Mouse (Mus musculus): Measurements from ENCODE around the gene Mfsd4b1. TPM values are rescaled to one million over a fixed set of nuclear protein-coding genes. Genes with fewer than 3 reads are reported as not detected.

The Mfsd4b1 gene
- polyA plus RNA-seq, 1 experiment from 2014 or later, result not detected

GRCm38 (mm10) chr10:39974982-39975381 is 50.1 kb downstream of the Mfsd4b1 start:
- ATAC-seq (ENCODE audit: insufficient number of reproducible peaks, insufficient read depth, low FRiP score, low read depth), result no peak

GRCm38 (mm10) chr10:39967512-39967911 is 57.6 kb downstream of the Mfsd4b1 start:
- Histone ChIP-seq H3K9me3 (ENCODE audit: control insufficient read depth, low read depth, low read length) (no peaks in the 10 kb centered on the region), H3K27me3 (ENCODE audit: control insufficient read depth, insufficient read depth, low read length) (no peaks in the 10 kb centered on the region), H3K36me3 (ENCODE audit: control insufficient read depth, insufficient read depth, low read length) (no peaks in the 10 kb centered on the region), H3K4me3 (ENCODE audit: low read depth, low read length) (no peak overlapping the region), H3K27ac (ENCODE audit: low read length) (no peak overlapping the region), H3K4me1 (ENCODE audit: control insufficient read depth, insufficient read depth, low read length) (no peaks in the 10 kb centered on the region), H3K4me2 (replicated peaks; ENCODE audit: low read depth, low read length) (no peak overlapping the region), H3K9ac (replicated peaks; ENCODE audit: low read depth, low read length) (no peak overlapping the region)
- ATAC-seq (ENCODE audit: insufficient number of reproducible peaks, insufficient read depth, low FRiP score, low read depth), result no peak
- WGBS, result 84% methylated on average over 3 of the region's 3 CpGs

More at GRCm38 (mm10) chr10:39974982-39975381, 50.1 kb downstream of the Mfsd4b1 start:
- peaks cover 4% of the 10 kb centered on the region; the same call in 1 of the 2 replicates for H3K9me3 ChIP-seq (ENCODE audit: control insufficient read depth, low read depth, low read length)
- H3K27me3 ChIP-seq (ENCODE audit: control insufficient read depth, insufficient read depth, low read length), result no peaks in the 10 kb centered on the region
- no peak overlapping the region for H3K4me2 ChIP-seq (replicated peaks; ENCODE audit: low read depth, low read length)
- no peaks in the 10 kb centered on the region for H3K36me3 ChIP-seq (ENCODE audit: control insufficient read depth, insufficient read depth, low read length)
- WGBS, result 66% methylated on average over 11 of the region's 11 CpGs
- no peak overlapping the region for H3K4me3 ChIP-seq (ENCODE audit: low read depth, low read length)
- no peak overlapping the region for H3K9ac ChIP-seq (replicated peaks; ENCODE audit: low read depth, low read length)
- H3K4me1 ChIP-seq (ENCODE audit: control insufficient read depth, insufficient read depth, low read length), result no peaks in the 10 kb centered on the region
- H3K27ac ChIP-seq (ENCODE audit: low read length), result no peak overlapping the region

- Histone ChIP-seq H3K27ac (ENCODE audit: low read length) (no peak overlapping the region), H3K27me3 (ENCODE audit: control insufficient read depth, insufficient read depth, low read length) (no peaks in the 10 kb centered on the region), H3K36me3 (ENCODE audit: control insufficient read depth, insufficient read depth, low read length) (no peaks in the 10 kb centered on the region), H3K4me3 (ENCODE audit: low read depth, low read length) (no peak overlapping the region), H3K4me2 (replicated peaks; ENCODE audit: low read depth, low read length) (no peak overlapping the region), H3K4me1 (ENCODE audit: control insufficient read depth, insufficient read depth, low read length) (no peaks in the 10 kb centered on the region), H3K9me3 (ENCODE audit: control insufficient read depth, low read depth, low read length) (no peaks in the 10 kb centered on the region), H3K9ac (replicated peaks; ENCODE audit: low read depth, low read length) (no peak overlapping the region)
- 44% methylated on average over 1 of the region's 1 CpGs for WGBS
- ATAC-seq (ENCODE audit: insufficient number of reproducible peaks, insufficient read depth, low FRiP score, low read depth), result no peak
These were observed 63.2 kb downstream of the Mfsd4b1 start for GRCm38 (mm10) chr10:39961906-39962305.

GRCm38 (mm10) chr10:39960441-39960822 is 64.6 kb downstream of the Mfsd4b1 start:
- WGBS, result 43% methylated on average over 11 of the region's 11 CpGs
- ATAC-seq (ENCODE audit: insufficient number of reproducible peaks, insufficient read depth, low FRiP score, low read depth), result peak; percentile 43
- Histone ChIP-seq H3K9ac (replicated peaks; ENCODE audit: low read depth, low read length) (no peak overlapping the region), H3K27ac (ENCODE audit: low read length) (no peak overlapping the region), H3K36me3 (ENCODE audit: control insufficient read depth, insufficient read depth, low read length) (no peaks in the 10 kb centered on the region), H3K27me3 (ENCODE audit: control insufficient read depth, insufficient read depth, low read length) (no peaks in the 10 kb centered on the region), H3K4me1 (ENCODE audit: control insufficient read depth, insufficient read depth, low read length) (no peaks in the 10 kb centered on the region), H3K4me3 (ENCODE audit: low read depth, low read length) (peak overlapping the region; percentile 44; the same call in 1 of the 2 replicates), H3K9me3 (ENCODE audit: control insufficient read depth, low read depth, low read length) (no peaks in the 10 kb centered on the region), H3K4me2 (replicated peaks; ENCODE audit: low read depth, low read length) (peak overlapping the region; percentile 81)

- no peaks in the 10 kb centered on the region for H3K9me3 ChIP-seq (ENCODE audit: control insufficient read depth, low read depth, low read length)
- H3K36me3 ChIP-seq (ENCODE audit: control insufficient read depth, insufficient read depth, low read length), result no peaks in the 10 kb centered on the region
- H3K4me1 ChIP-seq (ENCODE audit: control insufficient read depth, insufficient read depth, low read length), result no peaks in the 10 kb centered on the region
- peak; percentile 99 for ATAC-seq (ENCODE audit: insufficient number of reproducible peaks, insufficient read depth, low FRiP score, low read depth)
- peak within 1 kb of the TSS; percentile 44 for H3K4me3 ChIP-seq (ENCODE audit: low read depth, low read length)
- H3K27me3 ChIP-seq (ENCODE audit: control insufficient read depth, insufficient read depth, low read length), result no peaks in the 10 kb centered on the region
- H3K9ac ChIP-seq (replicated peaks; ENCODE audit: low read depth, low read length), result peak within 1 kb of the TSS; percentile 43; the same call in 1 of the 2 replicates
- H3K4me2 ChIP-seq (replicated peaks; ENCODE audit: low read depth, low read length), result peak within 1 kb of the TSS; percentile 81
- no peak within 1 kb of the TSS for H3K27ac ChIP-seq (ENCODE audit: low read length)
- under 1% methylated on average over 38 of the region's 38 CpGs for WGBS
These were observed 65.2 kb downstream of the Mfsd4b1 start, which contains the start of gene Mfsd4b3 for GRCm38 (mm10) chr10:39959761-39960440. Mfsd4b3 (minus strand) TSS chr10:39960153.

- no peak for ATAC-seq (ENCODE audit: insufficient number of reproducible peaks, insufficient read depth, low FRiP score, low read depth)
- no peak overlapping the region for H3K4me2 ChIP-seq (replicated peaks; ENCODE audit: low read depth, low read length)
- no peak overlapping the region for H3K4me3 ChIP-seq (ENCODE audit: low read depth, low read length)
- H3K9ac ChIP-seq (replicated peaks; ENCODE audit: low read depth, low read length), result no peak overlapping the region
- H3K27ac ChIP-seq (ENCODE audit: low read length), result no peak overlapping the region
- H3K36me3 ChIP-seq (ENCODE audit: control insufficient read depth, insufficient read depth, low read length), result no peaks in the 10 kb centered on the region
- 67% methylated on average over 4 of the region's 4 CpGs for WGBS
- no peaks in the 10 kb centered on the region for H3K4me1 ChIP-seq (ENCODE audit: control insufficient read depth, insufficient read depth, low read length)
- no peaks in the 10 kb centered on the region for H3K9me3 ChIP-seq (ENCODE audit: control insufficient read depth, low read depth, low read length)
- H3K27me3 ChIP-seq (ENCODE audit: control insufficient read depth, insufficient read depth, low read length), result no peaks in the 10 kb centered on the region
These were observed 66.8 kb downstream of the Mfsd4b1 start for GRCm38 (mm10) chr10:39958266-39958665.

GRCm38 (mm10) chr10:39956340-39956878 is 68.7 kb downstream of the Mfsd4b1 start:
- Histone ChIP-seq H3K4me2 (replicated peaks; ENCODE audit: low read depth, low read length) (no peak overlapping the region), H3K9me3 (ENCODE audit: control insufficient read depth, low read depth, low read length) (no peaks in the 10 kb centered on the region), H3K4me3 (ENCODE audit: low read depth, low read length) (no peak overlapping the region), H3K4me1 (ENCODE audit: control insufficient read depth, insufficient read depth, low read length) (no peaks in the 10 kb centered on the region), H3K36me3 (ENCODE audit: control insufficient read depth, insufficient read depth, low read length) (no peaks in the 10 kb centered on the region), H3K27ac (ENCODE audit: low read length) (no peak overlapping the region), H3K27me3 (ENCODE audit: control insufficient read depth, insufficient read depth, low read length) (no peaks in the 10 kb centered on the region), H3K9ac (replicated peaks; ENCODE audit: low read depth, low read length) (no peak overlapping the region)
- 63% methylated on average over 2 of the region's 2 CpGs for whole genome bisulfite sequencing
- no peak for ATAC-seq (ENCODE audit: insufficient number of reproducible peaks, insufficient read depth, low FRiP score, low read depth)

GRCm38 (mm10) chr10:39955163-39955562 is 69.9 kb downstream of the Mfsd4b1 start:
- no peaks in the 10 kb centered on the region for H3K4me1 ChIP-seq (ENCODE audit: control insufficient read depth, insufficient read depth, low read length)
- H3K27me3 ChIP-seq (ENCODE audit: control insufficient read depth, insufficient read depth, low read length), result no peaks in the 10 kb centered on the region
- H3K9ac ChIP-seq (replicated peaks; ENCODE audit: low read depth, low read length), result no peak overlapping the region
- 82% methylated on average over 2 of the region's 2 CpGs for WGBS
- no peak for ATAC-seq (ENCODE audit: insufficient number of reproducible peaks, insufficient read depth, low FRiP score, low read depth)
- no peaks in the 10 kb centered on the region for H3K36me3 ChIP-seq (ENCODE audit: control insufficient read depth, insufficient read depth, low read length)
- H3K4me2 ChIP-seq (replicated peaks; ENCODE audit: low read depth, low read length), result no peak overlapping the region
- no peaks in the 10 kb centered on the region for H3K9me3 ChIP-seq (ENCODE audit: control insufficient read depth, low read depth, low read length)
- H3K27ac ChIP-seq (ENCODE audit: low read length), result no peak overlapping the region
- H3K4me3 ChIP-seq (ENCODE audit: low read depth, low read length), result no peak overlapping the region
